Mouse (Mus musculus): ENCODE measurements around the gene Cetn3. TPM values are rescaled to one million over a fixed set of nuclear protein-coding genes. Genes with fewer than 3 reads are reported as not detected.

The Cetn3 gene
- polyA plus RNA-seq, 1 experiment from 2014 or later = 257 TPM

DNA sequence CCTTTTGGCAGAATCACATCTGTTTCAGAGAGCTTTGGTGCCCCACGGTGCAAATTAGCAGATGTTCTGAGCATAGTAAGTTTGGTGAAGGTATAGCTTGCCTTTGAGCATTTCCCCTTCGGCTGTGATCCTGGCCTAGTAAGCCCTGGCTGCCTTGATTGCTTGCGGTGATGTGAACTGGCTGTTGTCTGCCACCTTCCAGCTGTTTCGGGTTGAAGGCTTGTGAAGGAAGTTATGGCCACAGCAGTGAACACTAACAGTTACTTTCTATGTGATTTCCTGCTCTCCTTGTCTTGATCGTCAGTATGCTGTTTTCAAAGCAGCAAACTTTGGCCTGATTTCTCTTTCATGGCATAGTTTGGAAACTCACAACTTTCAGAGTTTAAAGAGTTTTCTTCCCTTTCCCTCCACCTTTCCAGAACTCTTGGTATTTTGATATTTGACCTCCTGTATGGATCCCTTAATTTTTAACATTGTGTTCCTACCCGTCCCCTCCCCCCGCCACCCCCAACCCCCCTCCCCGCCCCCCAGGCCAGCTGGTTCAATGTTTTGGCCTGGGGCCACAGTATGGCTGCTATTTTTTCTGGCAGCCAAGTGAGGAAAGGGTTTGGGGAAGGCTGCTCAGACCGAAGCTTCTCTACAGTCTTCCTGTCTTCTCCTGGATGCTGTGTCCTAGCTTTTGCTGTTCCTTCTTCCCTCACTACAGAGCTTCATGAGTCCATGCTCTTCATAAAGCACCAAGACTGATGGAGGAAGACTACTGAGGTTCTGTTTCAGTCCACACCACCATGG is 53.7 kb downstream of the Cetn3 start:
- WGBS = 74% methylated on average over 9 of the region's 9 CpGs
- DNase-seq (ENCODE audit: low spot score) (no peak), ATAC-seq (ENCODE audit: insufficient number of reproducible peaks, low FRiP score, low TSS enrichment, low read depth) (no peak)
- Histone ChIP-seq H3K4me2 (ENCODE audit: low read depth, severe bottlenecking) (no peak overlapping the region), H3K9me3 (ENCODE audit: control insufficient read depth, low read length) (no peaks in the 10 kb centered on the region), H3K9ac (ENCODE audit: low read length) (no peak overlapping the region), H3K27ac (replicated peaks; ENCODE audit: low read depth, low read length) (no peak overlapping the region), H3K27me3 (ENCODE audit: control insufficient read depth, insufficient read depth, low read length) (no peaks in the 10 kb centered on the region), H3K4me1 (ENCODE audit: control insufficient read depth, insufficient read depth, low read length) (no peaks in the 10 kb centered on the region), H3K36me3 (ENCODE audit: control insufficient read depth, insufficient read depth, low read length) (no peaks in the 10 kb centered on the region), H3K4me3 (ENCODE audit: low read depth, low read length) (no peak overlapping the region)

DNA sequence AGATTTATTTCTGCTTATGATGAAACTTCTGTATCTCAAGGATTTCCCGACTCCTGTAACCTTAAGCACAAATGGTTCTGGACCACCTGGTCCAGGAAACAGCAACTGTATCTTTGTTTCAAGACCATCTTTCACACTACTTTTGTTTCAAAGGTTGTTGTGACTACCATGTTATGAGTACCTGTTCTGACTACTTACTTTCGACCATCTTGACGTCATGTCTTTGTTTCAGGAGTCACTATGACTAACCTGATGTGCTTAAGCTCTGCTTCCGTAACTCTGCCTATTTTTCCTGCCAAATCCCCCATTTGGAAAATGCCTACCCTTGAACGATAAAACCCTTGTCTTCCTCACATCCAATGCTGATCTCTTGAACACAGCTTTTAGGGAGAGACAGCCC is 55.1 kb downstream of the Cetn3 start:
- Histone ChIP-seq H3K36me3 (ENCODE audit: control insufficient read depth, insufficient read depth, low read length) (no peaks in the 10 kb centered on the region), H3K27ac (replicated peaks; ENCODE audit: low read depth, low read length) (no peak overlapping the region), H3K4me1 (ENCODE audit: control insufficient read depth, insufficient read depth, low read length) (no peaks in the 10 kb centered on the region), H3K9me3 (ENCODE audit: control insufficient read depth, low read length) (no peaks in the 10 kb centered on the region), H3K9ac (ENCODE audit: low read length) (no peak overlapping the region), H3K4me2 (ENCODE audit: low read depth, severe bottlenecking) (no peak overlapping the region), H3K4me3 (ENCODE audit: low read depth, low read length) (no peak overlapping the region), H3K27me3 (ENCODE audit: control insufficient read depth, insufficient read depth, low read length) (no peaks in the 10 kb centered on the region)
- DNase-seq (ENCODE audit: low spot score) (no peak), ATAC-seq (ENCODE audit: insufficient number of reproducible peaks, low FRiP score, low TSS enrichment, low read depth) (no peak)
- 96% methylated on average over 5 of the region's 5 CpGs for WGBS

DNA sequence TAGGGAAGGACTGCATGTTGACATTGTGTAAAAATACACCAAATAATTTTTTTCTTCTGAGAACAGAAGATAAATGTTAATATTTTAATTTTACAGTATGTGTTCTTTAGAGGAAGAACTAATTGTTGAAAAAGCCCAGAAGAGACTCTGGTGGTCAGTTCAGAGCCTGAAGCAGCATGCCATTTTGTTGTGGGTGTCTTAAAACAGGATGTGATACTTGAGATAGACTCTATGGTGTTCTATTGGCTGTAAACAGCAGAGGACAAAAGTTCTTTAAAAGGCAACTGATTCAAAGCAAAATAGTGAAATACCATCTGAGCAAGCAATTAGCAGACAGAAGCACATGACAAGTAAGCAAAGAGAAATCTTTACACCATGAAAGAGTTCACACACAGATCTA is 56.1 kb downstream of the Cetn3 start:
- H3K36me3 ChIP-seq (ENCODE audit: control insufficient read depth, insufficient read depth, low read length) = no peaks in the 10 kb centered on the region
- H3K27ac ChIP-seq (replicated peaks; ENCODE audit: low read depth, low read length) = no peak overlapping the region
- no peak overlapping the region for H3K9ac ChIP-seq (ENCODE audit: low read length)
- ATAC-seq (ENCODE audit: insufficient number of reproducible peaks, low FRiP score, low TSS enrichment, low read depth) = no peak
- no peak overlapping the region for H3K4me3 ChIP-seq (ENCODE audit: low read depth, low read length)
- DNase-seq (ENCODE audit: low spot score) = no peak
- no peak overlapping the region for H3K4me2 ChIP-seq (ENCODE audit: low read depth, severe bottlenecking)
- no peaks in the 10 kb centered on the region for H3K4me1 ChIP-seq (ENCODE audit: control insufficient read depth, insufficient read depth, low read length)
- no peaks in the 10 kb centered on the region for H3K27me3 ChIP-seq (ENCODE audit: control insufficient read depth, insufficient read depth, low read length)
- H3K9me3 ChIP-seq (ENCODE audit: control insufficient read depth, low read length) = no peaks in the 10 kb centered on the region

GRCm38 (mm10) chr13:81840246-81840645 is 57.4 kb downstream of the Cetn3 start:
- Histone ChIP-seq H3K9ac (ENCODE audit: low read length) (no peak overlapping the region), H3K27ac (replicated peaks; ENCODE audit: low read depth, low read length) (no peak overlapping the region), H3K27me3 (ENCODE audit: control insufficient read depth, insufficient read depth, low read length) (no peaks in the 10 kb centered on the region), H3K4me2 (ENCODE audit: low read depth, severe bottlenecking) (no peak overlapping the region), H3K36me3 (ENCODE audit: control insufficient read depth, insufficient read depth, low read length) (no peaks in the 10 kb centered on the region), H3K9me3 (ENCODE audit: control insufficient read depth, low read length) (no peaks in the 10 kb centered on the region), H3K4me3 (ENCODE audit: low read depth, low read length) (no peak overlapping the region), H3K4me1 (ENCODE audit: control insufficient read depth, insufficient read depth, low read length) (no peaks in the 10 kb centered on the region)
- no peak for ATAC-seq (ENCODE audit: insufficient number of reproducible peaks, low FRiP score, low TSS enrichment, low read depth)
- DNase-seq (ENCODE audit: low spot score) = no peak
- WGBS = 82% methylated on average over 5 of the region's 5 CpGs

DNA sequence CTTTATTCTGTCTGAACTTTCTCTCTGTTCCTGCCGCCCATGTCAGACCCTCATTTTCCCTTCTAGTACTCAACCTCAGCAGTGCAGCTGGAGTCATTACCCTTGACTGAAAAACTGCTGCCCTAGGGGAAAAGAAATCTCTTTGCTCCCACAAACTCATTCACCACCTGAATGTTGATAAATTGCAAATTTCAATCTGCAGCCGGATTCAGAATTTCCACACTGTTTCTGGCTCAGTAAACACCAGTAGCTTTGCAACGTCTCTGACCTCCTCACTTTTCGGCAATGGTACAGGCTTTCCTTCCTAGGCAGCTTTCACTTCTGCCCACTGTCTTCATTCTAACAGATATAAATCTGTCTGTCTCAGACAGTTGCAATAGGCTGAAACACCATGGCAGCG is 57.8 kb downstream of the Cetn3 start:
- Histone ChIP-seq H3K4me2 (ENCODE audit: low read depth, severe bottlenecking) (no peak overlapping the region), H3K4me1 (ENCODE audit: control insufficient read depth, insufficient read depth, low read length) (no peaks in the 10 kb centered on the region), H3K9ac (ENCODE audit: low read length) (no peak overlapping the region), H3K9me3 (ENCODE audit: control insufficient read depth, low read length) (no peaks in the 10 kb centered on the region), H3K27me3 (ENCODE audit: control insufficient read depth, insufficient read depth, low read length) (no peaks in the 10 kb centered on the region), H3K4me3 (ENCODE audit: low read depth, low read length) (no peak overlapping the region), H3K36me3 (ENCODE audit: control insufficient read depth, insufficient read depth, low read length) (no peaks in the 10 kb centered on the region), H3K27ac (replicated peaks; ENCODE audit: low read depth, low read length) (no peak overlapping the region)
- WGBS = 74% methylated on average over 5 of the region's 5 CpGs
- DNase-seq (ENCODE audit: low spot score) (no peak), ATAC-seq (ENCODE audit: insufficient number of reproducible peaks, low FRiP score, low TSS enrichment, low read depth) (no peak)

DNA sequence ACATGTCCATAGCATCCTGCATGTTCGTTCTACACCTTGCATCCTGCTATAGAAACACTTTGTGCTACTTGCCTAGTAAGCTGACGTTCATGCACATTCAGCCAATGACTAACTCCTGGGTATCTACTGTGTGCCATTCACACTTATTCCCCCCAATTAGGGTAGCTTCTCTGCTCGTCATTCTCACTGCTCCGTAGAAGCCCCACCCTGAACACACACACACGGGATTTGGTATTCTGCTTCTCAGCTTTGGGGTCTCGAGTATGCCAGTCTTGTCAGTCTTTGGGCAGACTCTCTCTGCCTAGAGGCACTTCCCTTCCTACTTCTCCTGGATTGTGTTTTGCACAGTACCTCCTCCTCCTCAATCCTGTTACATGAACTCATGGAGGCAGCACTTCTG is 59.4 kb downstream of the Cetn3 start:
- Histone ChIP-seq H3K4me3 (ENCODE audit: low read depth, low read length) (no peak overlapping the region), H3K36me3 (ENCODE audit: control insufficient read depth, insufficient read depth, low read length) (no peaks in the 10 kb centered on the region), H3K4me2 (ENCODE audit: low read depth, severe bottlenecking) (no peak overlapping the region), H3K4me1 (ENCODE audit: control insufficient read depth, insufficient read depth, low read length) (no peaks in the 10 kb centered on the region), H3K9ac (ENCODE audit: low read length) (no peak overlapping the region), H3K27ac (replicated peaks; ENCODE audit: low read depth, low read length) (no peak overlapping the region), H3K9me3 (ENCODE audit: control insufficient read depth, low read length) (no peaks in the 10 kb centered on the region), H3K27me3 (ENCODE audit: control insufficient read depth, insufficient read depth, low read length) (no peaks in the 10 kb centered on the region)
- 86% methylated on average over 6 of the region's 6 CpGs for WGBS
- ATAC-seq (ENCODE audit: insufficient number of reproducible peaks, low FRiP score, low TSS enrichment, low read depth) (no peak), DNase-seq (ENCODE audit: low spot score) (no peak)

Other genes starting within 250 kb of the Cetn3 start
- 0.96 and 1.7 TPM in 2 replicates for gene Adgrv1, start 149.9 kb upstream of the Cetn3 start, polyA plus RNA-seq (2014; fragmentation: Nextera tagmentation; extraction: Ambion mirVana)
- 23.5 and 27.7 TPM in 2 replicates for gene Lysmd3, start 125.4 kb upstream of the Cetn3 start, polyA plus RNA-seq (2014; fragmentation: Nextera tagmentation; extraction: Ambion mirVana)
- 16.1 and 16.5 TPM in 2 replicates for gene Polr3g, start 72.1 kb upstream of the Cetn3 start, polyA plus RNA-seq (2014; fragmentation: Nextera tagmentation; extraction: Ambion mirVana)
- gene Mblac2, start 71.7 kb upstream of the Cetn3 start, polyA plus RNA-seq (2014; fragmentation: Nextera tagmentation; extraction: Ambion mirVana) = 3.4 and 4.7 TPM in 2 replicates